Mouse (Mus musculus) bone marrow, adult 2 months (tissue): ENCODE data around the gene Skint5.

ENCODE experiments used
- CTCF ChIP-seq: fragments of 200-500 bp; IDR thresholded peaks from 2 replicates; pipeline ENCODE4 v1.5.1; 2011; ENCODE audit warnings: low read length, control low read depth; ENCODE audit not compliant: control insufficient read depth, insufficient read depth
- POLR2A ChIP-seq: fragments of 200-500 bp; IDR thresholded peaks from 2 replicates; pipeline ENCODE4 v1.6.1; 2011; ENCODE audit warnings: low read depth, mild to moderate bottlenecking, control low read depth, low read length, borderline replicate concordance; ENCODE audit not compliant: control insufficient read depth

GRCm38 (mm10) chr4:113999403-113999802 is at the start of gene Skint5:
- TF ChIP-seq POLR2A (no peak), CTCF (no peak)
